Mouse (Mus musculus) olfactory bulb, adult 2 months (tissue): ENCODE results near the gene Uqcrc1.

Experiments used
- CTCF ChIP-seq: fragments of 200-500 bp; IDR thresholded peaks from 2 replicates; pipeline ENCODE4 v1.5.1; 2012; ENCODE audit warnings: low read depth, mild to moderate bottlenecking, low read length, moderate library complexity; ENCODE audit not compliant: insufficient read depth
- POLR2A ChIP-seq: fragments of 200-500 bp; IDR thresholded peaks from 2 replicates; pipeline ENCODE4 v1.6.1; 2012; ENCODE audit warnings: mild to moderate bottlenecking, low read depth, low read length, moderate library complexity; ENCODE audit not compliant: insufficient read depth

DNA sequence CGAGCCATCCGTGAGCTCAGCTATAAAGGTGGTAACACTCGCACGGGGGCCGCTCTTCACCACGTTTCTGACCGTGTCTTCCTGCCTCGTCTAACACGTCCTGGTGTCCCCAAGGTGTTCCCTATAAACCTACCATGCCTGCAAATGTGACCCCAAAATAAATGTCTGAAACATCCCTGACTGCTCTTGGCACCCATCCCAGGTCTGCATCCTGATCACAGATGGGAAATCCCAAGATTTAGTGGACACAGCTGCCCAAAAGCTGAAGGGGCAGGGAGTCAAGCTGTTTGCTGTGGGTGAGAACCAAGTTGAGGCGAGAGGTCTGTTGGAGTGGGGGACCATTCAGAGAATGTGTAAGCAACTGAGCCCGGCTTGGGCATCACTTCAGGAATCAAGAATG lies 18.8 kb downstream of the Uqcrc1 start:
- TF ChIP-seq CTCF, result no peak
- no peak for TF ChIP-seq POLR2A
